Mouse (Mus musculus) liver, postnatal 0 days (tissue): ENCODE data around the gene Gm6902. TPM values are rescaled to one million over a fixed set of nuclear protein-coding genes. Genes with fewer than 3 reads are reported as not detected.
"Not testable (repeated sequence)": the region's sequence is repeated elsewhere in the genome, so short reads cannot be mapped to it uniquely, and the experiment has no call there.

Experiments
- ATAC-seq: fragments of 200-750 bp; cut with Nextera tagmentation; 2 replicates; pipeline ENCODE4 v1.8.0; 2017; ENCODE audit warnings: mild to moderate bottlenecking, moderate library complexity
- DNase-seq: peaks from one replicate; pipeline ENCODE4 v3.0.0-alpha.2; 2016
- H3K27ac ChIP-seq: fragments of 300-500 bp; sonication (generic); 2 replicates; pipeline ENCODE4 v1.5.1; 2014; ENCODE audit warnings: antibody characterized with exemption, moderate library complexity, mild to moderate bottlenecking, low read depth
- H3K27me3 ChIP-seq: fragments of 300-500 bp; sonication (generic); 2 replicates; pipeline ENCODE4 v1.6.1; 2014; ENCODE audit warnings: low read length, control low read depth, mixed read lengths; ENCODE audit not compliant: insufficient read depth
- H3K36me3 ChIP-seq: fragments of 300-500 bp; sonication (generic); replicated peaks from 2 replicates; pipeline ENCODE4 v1.6.1; 2014; ENCODE audit warnings: mild to moderate bottlenecking, control low read depth, low read length, moderate library complexity, mixed read lengths; ENCODE audit not compliant: insufficient read depth
- H3K4me1 ChIP-seq: fragments of 300-500 bp; sonication (generic); 2 replicates; pipeline ENCODE4 v1.6.1; 2014; ENCODE audit warnings: antibody characterized with exemption, mild to moderate bottlenecking, control low read depth; ENCODE audit not compliant: insufficient read depth
- H3K4me2 ChIP-seq: fragments of 300-500 bp; sonication (generic); 2 replicates; pipeline ENCODE4 v1.6.1; 2014; ENCODE audit warnings: low read depth, mild to moderate bottlenecking, low read length, moderate library complexity, mixed read lengths
- H3K4me3 ChIP-seq: fragments of 300-500 bp; sonication (generic); 2 replicates; pipeline ENCODE4 v1.5.1; 2014; ENCODE audit warnings: low read depth, low read length
- H3K9ac ChIP-seq: fragments of 300-500 bp; sonication (generic); replicated peaks from 2 replicates; pipeline ENCODE4 v1.6.1; 2014; ENCODE audit warnings: mild to moderate bottlenecking, moderate library complexity
- H3K9me3 ChIP-seq: fragments of 300-500 bp; sonication (generic); 2 replicates; pipeline ENCODE4 v1.6.1; 2016; ENCODE audit warnings: mild to moderate bottlenecking, control low read depth, low read length, mixed read lengths
- WGBS: fragments of 180-500 bp; shearing (Covaris S2); extraction: QIAGEN DNeasy Blood & Tissue Kit; methylation state at CpG from one replicate; pipeline ENCODE4 v1.1.7; 2014; ENCODE audit not compliant: insufficient replicate concordance; 5-methylcytosine and 5-hydroxymethylcytosine counted together
- polyA plus RNA-seq: library from polyadenylated mRNA; unstranded; fragments of >200 nt; fragmentation: Nextera tagmentation; extraction: Ambion mirVana; gene quantifications from 2 replicates; pipeline ENCODE4 v1.2.1, GENCODE M21; 2015

The Gm6902 gene
- not detected in 2 replicates for polyA plus RNA-seq

DNA sequence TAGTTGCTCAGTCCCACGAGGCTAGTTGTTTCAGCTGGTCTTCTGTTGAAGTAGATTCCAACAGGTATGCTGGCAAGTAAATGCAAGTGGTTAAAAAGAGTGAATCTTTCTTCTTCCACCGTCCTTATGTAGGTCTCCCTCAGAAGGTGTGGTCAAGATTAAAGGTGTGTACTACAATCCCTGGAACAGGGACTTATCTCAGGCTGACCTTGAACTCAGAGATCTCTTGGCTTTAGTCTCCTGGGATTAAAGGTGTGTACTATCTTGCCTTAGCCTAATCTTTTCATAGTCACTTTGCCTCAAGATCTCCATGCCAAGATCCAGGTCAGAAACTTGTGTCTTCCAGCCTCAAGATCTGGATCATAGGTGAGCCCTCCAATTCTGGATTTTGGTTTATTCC is at the start of gene Gm6902:
Gm6902 (minus strand) TSS at position 101 of the 400 bp plus-strand sequence.
- no CpG with 5 or more reads among the region's 2 CpGs for WGBS
- H3K4me3 ChIP-seq, H3K27me3 ChIP-seq, H3K27ac ChIP-seq, H3K4me2 ChIP-seq, ATAC-seq, H3K9ac ChIP-seq, H3K36me3 ChIP-seq, H3K9me3 ChIP-seq, DNase-seq, H3K4me1 ChIP-seq: not testable (repeated sequence)

GRCm38 (mm10) chr7:23300892-23301291 is 22.2 kb upstream of the Gm6902 start, which contains the start of gene Nlrp4e:
Nlrp4e (plus strand) TSS chr7:23301192.
- not testable (repeated sequence) for H3K9me3 ChIP-seq, H3K4me2 ChIP-seq, H3K36me3 ChIP-seq, ATAC-seq, H3K9ac ChIP-seq, H3K27me3 ChIP-seq, DNase-seq, H3K27ac ChIP-seq, H3K4me1 ChIP-seq, H3K4me3 ChIP-seq
- 82% methylated on average over 3 of the region's 3 CpGs for WGBS

GRCm38 (mm10) chr7:23251582-23251981 is 27.1 kb downstream of the Gm6902 start, which contains the start of gene Vmn1r166:
Vmn1r166 (minus strand) TSS chr7:23251682.
- WGBS, result no CpG with 5 or more reads among the region's 2 CpGs
- H3K36me3 ChIP-seq, H3K4me1 ChIP-seq, H3K9me3 ChIP-seq, H3K27ac ChIP-seq, DNase-seq, H3K9ac ChIP-seq, H3K4me2 ChIP-seq, H3K27me3 ChIP-seq, ATAC-seq, H3K4me3 ChIP-seq: not testable (repeated sequence)

Other genes with a start within 250 kb of the Gm6902 start
- not detected in 2 replicates for gene Vmn1r163, start 223.4 kb downstream of the Gm6902 start, polyA plus RNA-seq
- gene Gm8720, start 211.4 kb downstream of the Gm6902 start, polyA plus RNA-seq, result not detected in 2 replicates
- gene Gm10662, start 134.4 kb downstream of the Gm6902 start, polyA plus RNA-seq, result not detected in 2 replicates
- not detected in 2 replicates for gene Vmn1r165, start 61.6 kb downstream of the Gm6902 start, polyA plus RNA-seq
- gene Vmn1r166, start 27.2 kb downstream of the Gm6902 start, polyA plus RNA-seq, result not detected in 2 replicates
- not detected in 2 replicates for gene Nlrp4e, start 22.3 kb upstream of the Gm6902 start, polyA plus RNA-seq
- not detected in 2 replicates for gene Nlrp5, start 107.0 kb upstream of the Gm6902 start, polyA plus RNA-seq
- gene Vmn1r167, start 228.3 kb upstream of the Gm6902 start, polyA plus RNA-seq, result not detected in 2 replicates